Mouse (Mus musculus): Measurements from ENCODE around the gene Ndufb2. TPM values are rescaled to one million over a fixed set of nuclear protein-coding genes. Genes with fewer than 3 reads are reported as not detected.

Ndufb2 gene
- polyA plus RNA-seq (2014; fragmentation: Nextera tagmentation; extraction: Ambion mirVana): 324 and 326 TPM in 2 replicates

DNA sequence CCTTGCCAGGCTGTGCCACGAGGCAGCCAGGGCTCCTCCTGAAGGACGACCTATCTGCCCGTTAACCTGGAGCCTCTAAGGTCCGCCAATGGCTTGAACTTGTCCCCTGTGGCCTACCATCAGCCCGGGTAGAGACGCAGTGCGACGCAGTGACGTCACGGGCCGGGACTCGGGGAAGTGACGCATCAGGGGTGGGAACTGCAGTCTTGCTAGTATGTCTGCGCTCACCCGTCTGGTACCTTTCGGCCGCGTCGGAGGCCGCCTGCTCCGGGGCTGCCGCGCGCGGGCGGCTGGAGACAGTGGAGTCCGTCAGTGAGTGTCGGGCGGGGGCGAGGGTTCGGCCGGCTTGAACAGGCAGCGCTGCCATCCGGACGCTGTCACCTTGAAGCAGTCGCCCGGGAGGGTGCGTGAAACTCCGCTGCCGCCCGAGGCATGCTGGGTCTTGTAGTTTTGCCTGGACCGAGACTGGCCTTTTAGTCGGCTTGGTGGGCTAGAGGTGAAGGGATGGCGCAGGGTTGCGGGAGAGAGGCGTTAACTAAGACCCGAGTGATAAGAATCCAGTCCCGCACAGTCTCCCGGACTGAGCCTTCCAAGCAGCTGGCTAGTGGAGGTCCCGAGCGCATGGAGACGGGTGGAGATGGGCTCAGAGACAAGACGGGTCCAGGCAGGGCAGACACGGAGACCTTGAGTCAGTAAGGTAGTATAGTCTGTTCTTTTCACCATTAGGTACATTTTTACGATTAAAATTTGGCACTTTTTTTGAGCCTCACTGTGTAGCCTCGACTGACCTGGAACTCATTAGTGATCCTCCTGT is at the start of gene Ndufb2:
Gene Ndufb2 (plus strand): TSS at position 174 of the 814 bp plus-strand sequence.
- Histone ChIP-seq H3K9ac (peak within 1 kb of the TSS; percentile 79), H3K9me3 (ENCODE audit: low read depth, low read length) (no peaks in the 10 kb centered on the region), H3K4me3 (ENCODE audit: low read depth, low read length) (peak within 1 kb of the TSS; percentile 80), H3K27me3 (ENCODE audit: insufficient read depth, low read length) (no peaks in the 10 kb centered on the region), H3K4me2 (peak within 1 kb of the TSS; percentile 81), H3K4me1 (ENCODE audit: insufficient read depth) (no peaks in the 10 kb centered on the region; the same call in 1 of the 2 replicates), H3K27ac (ENCODE audit: low read depth) (peak within 1 kb of the TSS; percentile 89), H3K36me3 (ENCODE audit: insufficient read depth) (peaks cover 10% of the 10 kb centered on the region; the same call in 1 of the 2 replicates)
- TF ChIP-seq CTCF (IDR thresholded peaks at IDR 0.05; ENCODE audit: low read depth): no peak
- peak; percentile 98 for DNase-seq
- ATAC-seq (ENCODE audit: insufficient read depth): peak; percentile 99
- under 1% methylated on average over 56 of the region's 56 CpGs for WGBS

DNA sequence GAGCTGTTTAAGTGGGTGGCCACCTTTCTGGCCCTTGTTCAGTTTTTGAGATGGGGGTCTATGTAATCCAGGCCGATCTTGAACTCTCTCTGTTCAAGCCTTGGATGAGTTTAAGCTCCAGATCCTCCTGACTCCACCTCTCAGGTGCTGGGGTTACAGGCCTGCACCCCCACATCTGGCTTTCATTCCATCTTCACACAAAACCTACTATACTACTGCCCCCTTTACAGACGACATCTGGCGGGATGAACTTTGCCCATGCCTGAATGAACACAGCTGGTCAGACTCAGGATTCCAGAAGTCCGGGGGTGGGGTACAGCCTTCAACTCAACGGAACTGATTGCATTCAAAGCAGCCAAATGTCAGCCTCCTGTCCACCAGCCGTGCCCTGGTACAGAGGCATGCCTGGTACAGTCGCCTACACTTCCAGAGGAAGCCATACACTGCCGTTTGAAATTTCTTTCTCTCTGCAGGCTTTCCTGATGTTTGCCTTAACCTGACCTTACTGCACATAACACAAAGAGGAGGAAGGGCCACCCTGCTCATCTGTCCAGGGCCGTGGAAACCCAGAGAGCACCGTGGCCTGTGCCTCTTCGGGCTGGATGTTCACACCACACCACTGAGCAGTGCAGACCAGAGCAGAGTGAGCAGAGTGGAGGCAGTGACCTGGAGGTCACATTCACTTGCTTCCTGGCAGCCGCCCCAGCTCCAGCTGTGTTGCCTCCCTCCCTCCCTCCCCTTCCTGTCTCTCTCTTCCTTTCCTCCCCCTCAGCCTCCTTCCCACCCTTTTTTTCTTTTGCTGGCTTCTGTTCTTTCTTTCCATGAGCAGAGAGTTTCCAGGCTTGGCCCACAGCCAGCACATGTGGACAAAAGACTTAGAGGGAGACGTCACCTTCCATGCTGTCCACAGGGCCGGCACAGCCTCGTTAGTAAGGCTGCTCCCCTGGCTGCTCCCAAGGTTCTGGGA is 49.5 kb upstream of the Ndufb2 start:
- peak overlapping the region; percentile 41; the same call in 1 of the 2 replicates for H3K4me2 ChIP-seq
- H3K4me3 ChIP-seq (ENCODE audit: low read depth, low read length): no peak overlapping the region
- no peaks in the 10 kb centered on the region for H3K27me3 ChIP-seq (ENCODE audit: insufficient read depth, low read length)
- peak overlapping the region; percentile 30; the same call in 1 of the 2 replicates for H3K9ac ChIP-seq
- ATAC-seq (ENCODE audit: insufficient read depth): peak; percentile 91
- no peaks in the 10 kb centered on the region for H3K36me3 ChIP-seq (ENCODE audit: insufficient read depth)
- peak; percentile 95 for DNase-seq
- no peaks in the 10 kb centered on the region for H3K9me3 ChIP-seq (ENCODE audit: low read depth, low read length)
- WGBS: 12% methylated on average over 15 of the region's 15 CpGs
- peaks cover 36% of the 10 kb centered on the region for H3K4me1 ChIP-seq (ENCODE audit: insufficient read depth)
- H3K27ac ChIP-seq (ENCODE audit: low read depth): peak overlapping the region; percentile 90
- TF ChIP-seq CTCF (IDR thresholded peaks at IDR 0.05; ENCODE audit: low read depth): no peak

DNA sequence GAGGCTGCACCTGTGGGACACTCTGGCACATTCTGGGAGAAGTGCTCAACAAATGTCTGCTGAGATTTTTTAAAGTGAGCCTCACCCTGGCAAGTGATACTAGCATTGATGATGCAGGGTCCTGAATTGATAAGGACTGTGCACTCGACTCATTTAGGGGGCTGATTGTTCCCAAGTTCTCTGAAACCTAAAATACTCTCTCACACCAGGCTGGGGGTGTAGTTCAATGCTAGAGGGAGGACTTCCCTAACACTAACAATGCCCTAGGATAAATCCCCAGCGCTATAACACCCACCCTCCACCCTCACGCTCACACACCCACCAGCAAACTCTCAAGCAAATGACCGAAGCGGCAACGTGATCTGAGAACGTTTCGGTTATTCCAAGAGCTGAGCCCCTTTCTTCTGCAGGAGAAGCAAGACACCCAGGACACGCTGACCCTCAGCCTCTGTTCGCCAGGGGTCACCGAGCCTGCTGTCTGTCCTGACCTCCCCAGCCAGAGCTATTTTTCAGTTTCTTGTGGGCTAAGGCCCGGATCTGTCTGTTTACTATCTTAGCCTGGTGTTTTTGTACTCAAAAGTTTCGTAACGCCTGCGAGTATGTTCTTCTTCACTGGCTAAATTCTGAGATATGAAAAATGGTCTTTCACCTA is 48.5 kb upstream of the Ndufb2 start:
- H3K9ac ChIP-seq: peak overlapping the region; percentile 30; the same call in 1 of the 2 replicates
- peak overlapping the region; percentile 90 for H3K27ac ChIP-seq (ENCODE audit: low read depth)
- H3K27me3 ChIP-seq (ENCODE audit: insufficient read depth, low read length): no peaks in the 10 kb centered on the region
- H3K4me3 ChIP-seq (ENCODE audit: low read depth, low read length): no peak overlapping the region
- peak overlapping the region; percentile 41; the same call in 1 of the 2 replicates for H3K4me2 ChIP-seq
- no peaks in the 10 kb centered on the region for H3K9me3 ChIP-seq (ENCODE audit: low read depth, low read length)
- 43% methylated on average over 15 of the region's 15 CpGs for WGBS
- H3K4me1 ChIP-seq (ENCODE audit: insufficient read depth): peaks cover 36% of the 10 kb centered on the region
- DNase-seq: no peak
- no peak for ATAC-seq (ENCODE audit: insufficient read depth)
- TF ChIP-seq CTCF (IDR thresholded peaks at IDR 0.05; ENCODE audit: low read depth): no peak
- no peaks in the 10 kb centered on the region for H3K36me3 ChIP-seq (ENCODE audit: insufficient read depth)

DNA sequence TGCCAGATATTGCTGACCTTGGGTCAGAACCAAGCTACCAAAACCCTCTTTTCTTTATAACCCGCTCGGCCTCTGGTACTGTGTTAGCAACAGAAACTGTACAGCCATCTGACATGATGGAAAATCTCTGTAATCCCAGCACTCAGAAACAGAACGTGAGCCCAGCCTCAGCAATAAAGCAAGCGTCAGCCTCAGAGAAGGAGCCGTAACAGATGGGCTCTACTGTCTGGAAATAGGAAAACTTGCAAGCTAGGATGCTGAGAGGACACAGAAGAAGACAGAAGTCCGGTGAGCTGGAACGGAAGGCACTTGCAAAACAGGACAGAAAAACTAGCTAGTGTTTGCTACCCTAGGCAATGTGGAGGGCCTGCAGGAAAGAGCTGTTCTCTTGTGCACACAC is 46.9 kb upstream of the Ndufb2 start:
- H3K36me3 ChIP-seq (ENCODE audit: insufficient read depth): no peaks in the 10 kb centered on the region
- no peaks in the 10 kb centered on the region for H3K9me3 ChIP-seq (ENCODE audit: low read depth, low read length)
- no peaks in the 10 kb centered on the region for H3K27me3 ChIP-seq (ENCODE audit: insufficient read depth, low read length)
- no peak overlapping the region for H3K4me3 ChIP-seq (ENCODE audit: low read depth, low read length)
- ATAC-seq (ENCODE audit: insufficient read depth) (no peak), DNase-seq (no peak)
- 87% methylated on average over 7 of the region's 7 CpGs for WGBS
- no peak overlapping the region for H3K4me2 ChIP-seq
- no peak for TF ChIP-seq CTCF (IDR thresholded peaks at IDR 0.05; ENCODE audit: low read depth)
- H3K27ac ChIP-seq (ENCODE audit: low read depth): no peak overlapping the region
- no peak overlapping the region for H3K9ac ChIP-seq
- H3K4me1 ChIP-seq (ENCODE audit: insufficient read depth): peaks cover 29% of the 10 kb centered on the region

DNA sequence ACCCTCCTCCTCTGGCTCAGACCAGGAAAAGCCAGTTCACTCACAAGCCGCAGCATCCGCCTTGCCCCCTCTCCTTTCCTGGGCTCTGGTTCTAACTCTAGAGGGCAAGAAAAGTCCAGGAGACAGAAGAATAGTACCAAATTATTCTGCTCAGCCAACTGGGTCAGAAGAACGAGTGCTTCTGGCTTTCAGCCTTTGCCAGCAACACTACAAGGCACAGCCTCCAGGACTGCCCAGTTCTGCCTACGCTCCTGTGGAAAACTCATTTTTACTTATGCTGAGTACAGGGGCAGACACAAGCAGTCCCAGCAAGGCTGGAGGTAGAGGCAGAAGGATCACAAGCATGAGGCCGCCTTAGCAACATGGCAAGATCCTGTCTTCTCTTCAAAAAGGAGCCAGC is 44.3 kb upstream of the Ndufb2 start:
- H3K9me3 ChIP-seq (ENCODE audit: low read depth, low read length): no peaks in the 10 kb centered on the region
- no peak for DNase-seq
- TF ChIP-seq CTCF (IDR thresholded peaks at IDR 0.05; ENCODE audit: low read depth): no peak
- no peak for ATAC-seq (ENCODE audit: insufficient read depth)
- H3K36me3 ChIP-seq (ENCODE audit: insufficient read depth): 0 out of 2 replicates have a peak, but pooled peaks cover 7% of the 10 kb centered on the region
- H3K4me3 ChIP-seq (ENCODE audit: low read depth, low read length): no peak overlapping the region
- WGBS: 67% methylated on average over 5 of the region's 5 CpGs
- no peak overlapping the region for H3K4me2 ChIP-seq
- H3K4me1 ChIP-seq (ENCODE audit: insufficient read depth): peaks cover 17% of the 10 kb centered on the region
- no peaks in the 10 kb centered on the region for H3K27me3 ChIP-seq (ENCODE audit: insufficient read depth, low read length)
- H3K27ac ChIP-seq (ENCODE audit: low read depth): no peak overlapping the region
- no peak overlapping the region for H3K9ac ChIP-seq

DNA sequence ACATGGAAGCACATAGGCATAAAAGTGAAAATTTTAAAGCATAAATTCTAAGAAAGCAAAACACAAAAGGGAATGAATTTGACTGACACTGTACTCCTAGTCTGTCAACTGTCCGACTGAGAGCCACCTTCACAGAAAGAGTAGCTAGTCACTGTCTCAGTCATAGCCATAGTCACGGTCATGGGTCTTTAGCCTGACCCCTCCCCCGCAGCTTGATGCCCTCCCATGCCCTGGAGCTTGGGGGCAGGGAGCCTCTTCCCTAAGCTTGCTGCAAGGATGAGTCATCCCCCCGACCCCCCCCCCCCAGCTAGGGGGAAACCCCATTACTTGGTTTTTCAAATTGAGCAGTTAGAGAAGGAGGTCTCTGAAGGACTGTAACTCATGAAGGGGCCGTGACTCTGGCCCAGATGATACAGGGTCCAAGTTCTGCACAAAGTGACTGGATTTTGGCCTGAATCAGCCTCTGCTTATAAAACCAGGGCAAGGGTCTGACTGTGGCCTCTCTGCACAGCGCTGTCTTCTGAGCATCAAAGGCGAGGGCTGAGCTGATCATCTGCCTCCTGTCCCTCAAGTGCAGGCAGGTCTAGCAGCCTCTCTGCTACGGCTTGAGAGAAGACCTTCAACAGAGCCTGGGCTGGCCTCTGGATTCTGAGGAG is 40.3 kb upstream of the Ndufb2 start:
- Histone ChIP-seq H3K9me3 (ENCODE audit: low read depth, low read length) (no peaks in the 10 kb centered on the region), H3K4me3 (ENCODE audit: low read depth, low read length) (no peak overlapping the region), H3K4me1 (ENCODE audit: insufficient read depth) (peaks cover 18% of the 10 kb centered on the region), H3K36me3 (ENCODE audit: insufficient read depth) (0 out of 2 replicates have a peak, but pooled peaks cover 7% of the 10 kb centered on the region), H3K27me3 (ENCODE audit: insufficient read depth, low read length) (no peaks in the 10 kb centered on the region), H3K4me2 (no peak overlapping the region), H3K9ac (no peak overlapping the region), H3K27ac (ENCODE audit: low read depth) (no peak overlapping the region)
- no peak for DNase-seq
- WGBS: 56% methylated on average over 8 of the region's 8 CpGs
- ATAC-seq (ENCODE audit: insufficient read depth): no peak
- no peak for TF ChIP-seq CTCF (IDR thresholded peaks at IDR 0.05; ENCODE audit: low read depth)
